Mouse (Mus musculus) thymus, postnatal 25 days (tissue): ENCODE measurements around the gene Mcrip2.

Experiments
- DNase-seq: peaks from one replicate; pipeline ENCODE4 v3.0.0; 2022

The Mcrip2 gene

DNA sequence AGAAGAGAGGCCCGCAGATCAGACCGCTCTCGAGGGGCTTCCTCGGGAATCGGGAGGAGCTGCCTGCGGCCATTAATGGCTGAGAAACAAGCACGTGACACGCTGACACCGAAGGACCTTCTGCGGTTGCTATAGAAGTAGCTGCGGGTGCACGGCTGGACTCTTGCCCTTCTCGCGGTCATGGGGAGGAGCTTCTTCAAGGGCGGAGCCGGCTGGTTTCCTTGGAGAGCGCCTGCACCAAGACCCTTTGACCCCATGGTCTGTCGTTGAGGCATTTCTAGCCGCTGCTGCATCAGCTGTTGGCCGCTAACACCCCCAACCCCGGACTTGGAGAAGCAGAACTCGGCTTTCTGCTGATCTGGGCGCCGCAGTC is 35.3 kb downstream of the Mcrip2 start, which contains the start of gene Stub1:
TSS of gene Stub1 (minus strand) at position 114 of the 373 bp plus-strand sequence.
- no peak for DNase-seq

DNA sequence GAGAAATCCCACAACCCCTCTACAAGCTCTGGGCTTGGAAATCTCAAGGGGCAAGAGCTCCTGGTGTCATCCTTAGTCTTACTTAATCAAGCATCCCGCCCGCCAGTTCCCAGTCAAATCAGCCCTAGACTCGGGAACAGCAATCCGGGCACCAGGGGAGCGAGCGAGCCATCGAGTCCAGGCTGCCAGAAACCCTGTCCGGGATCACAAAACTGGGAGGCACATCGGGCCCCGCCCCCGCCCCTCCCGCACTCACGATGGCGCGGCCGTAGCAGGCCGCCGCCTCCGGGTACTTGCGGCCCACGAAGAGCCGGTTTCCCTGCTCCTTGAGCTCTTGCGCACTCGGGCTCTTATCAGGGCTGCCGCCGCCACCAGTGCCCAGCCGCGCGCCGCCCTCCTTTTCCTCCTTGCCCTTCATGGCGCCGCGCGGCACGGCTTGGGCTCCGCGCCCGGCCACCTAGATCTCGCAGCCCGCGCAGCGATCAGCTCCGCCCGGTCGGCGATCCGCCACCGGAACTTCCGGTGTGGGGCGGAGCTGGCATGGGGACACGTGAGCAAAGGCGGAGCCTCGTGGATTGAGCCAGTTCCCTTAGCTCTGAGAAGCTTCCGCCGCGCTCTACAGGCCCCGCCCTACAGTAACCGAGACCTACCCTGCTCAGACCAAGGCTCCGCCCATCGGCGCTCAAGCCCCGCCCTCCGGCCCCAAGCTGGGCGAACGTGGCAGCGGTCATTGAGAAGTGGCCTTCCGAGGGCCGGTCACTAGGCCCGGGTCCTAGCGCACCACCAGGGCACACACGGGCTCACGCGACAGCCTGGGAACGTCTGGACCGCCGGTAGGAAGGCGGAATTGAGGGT is 35.9 kb downstream of the Mcrip2 start:
- DNase-seq = peak; percentile 97

DNA sequence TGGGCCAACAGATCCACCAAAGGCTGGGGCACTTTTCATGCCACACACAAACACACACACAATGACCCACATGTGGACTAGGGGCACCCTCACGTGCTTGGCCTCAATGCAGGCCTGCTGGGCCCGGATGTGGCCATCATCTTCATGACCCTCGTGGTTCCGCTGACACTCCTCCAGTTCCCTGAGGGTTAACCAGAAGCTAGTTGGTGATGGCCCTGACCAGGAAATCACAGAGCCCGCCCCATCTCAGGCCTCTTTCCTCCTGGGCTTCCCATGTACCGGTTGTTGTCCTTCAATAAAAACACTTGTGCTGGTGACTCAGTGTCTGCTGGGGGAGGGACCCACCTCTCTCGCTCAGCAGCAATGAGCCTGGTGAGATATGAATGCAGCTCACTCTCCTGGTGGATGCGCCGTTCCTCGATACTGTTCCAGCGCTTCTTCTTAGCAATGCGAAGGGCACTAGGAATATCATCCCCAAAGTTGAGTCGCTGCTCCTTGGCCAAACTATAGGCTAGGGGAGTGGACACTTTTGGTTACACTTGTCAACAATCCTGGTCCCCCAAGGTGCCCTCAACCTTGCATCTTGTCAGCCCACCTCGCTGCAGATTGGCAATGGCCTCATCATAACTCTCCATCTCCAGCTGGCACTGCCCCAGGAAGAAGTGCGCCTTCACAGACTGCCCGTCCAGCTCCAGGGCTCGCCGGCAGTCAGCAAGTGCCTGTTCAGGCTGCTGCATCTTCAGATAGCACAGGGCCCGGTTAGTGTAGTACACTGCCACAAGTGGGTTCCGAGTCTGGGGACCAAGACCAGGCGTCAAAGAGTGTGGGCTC is 36.9 kb downstream of the Mcrip2 start:
- DNase-seq = no peak

DNA sequence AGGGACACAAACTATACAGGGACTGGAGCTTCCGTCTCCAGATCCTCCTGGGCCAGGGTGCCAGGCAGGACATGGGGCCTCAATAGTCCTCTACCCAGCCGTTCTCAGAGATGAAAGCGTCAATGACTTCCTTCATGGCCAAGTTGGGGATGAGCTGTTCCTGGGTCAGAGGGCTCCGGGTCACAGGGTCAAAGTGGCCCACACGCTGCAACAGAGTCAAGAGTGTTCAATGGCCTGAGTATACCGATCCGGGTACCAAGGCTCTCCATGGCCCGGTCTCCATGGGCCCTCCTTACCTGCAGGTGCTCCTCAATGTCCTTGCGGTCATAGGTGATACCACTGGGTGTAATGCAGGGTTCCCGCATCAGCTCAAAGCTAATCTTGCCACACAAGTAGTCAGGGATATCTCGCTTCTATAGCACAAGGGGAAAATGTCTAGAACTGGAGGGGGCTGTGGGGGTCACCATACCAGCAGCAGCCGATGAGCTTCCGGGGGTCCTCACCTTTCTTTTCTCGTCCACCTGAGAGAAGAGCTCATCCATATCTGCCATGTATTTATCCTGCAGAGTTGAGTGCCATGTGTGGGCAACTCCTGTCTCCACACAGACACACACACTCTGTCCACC is 37.6 kb downstream of the Mcrip2 start:
- DNase-seq = no peak

DNA sequence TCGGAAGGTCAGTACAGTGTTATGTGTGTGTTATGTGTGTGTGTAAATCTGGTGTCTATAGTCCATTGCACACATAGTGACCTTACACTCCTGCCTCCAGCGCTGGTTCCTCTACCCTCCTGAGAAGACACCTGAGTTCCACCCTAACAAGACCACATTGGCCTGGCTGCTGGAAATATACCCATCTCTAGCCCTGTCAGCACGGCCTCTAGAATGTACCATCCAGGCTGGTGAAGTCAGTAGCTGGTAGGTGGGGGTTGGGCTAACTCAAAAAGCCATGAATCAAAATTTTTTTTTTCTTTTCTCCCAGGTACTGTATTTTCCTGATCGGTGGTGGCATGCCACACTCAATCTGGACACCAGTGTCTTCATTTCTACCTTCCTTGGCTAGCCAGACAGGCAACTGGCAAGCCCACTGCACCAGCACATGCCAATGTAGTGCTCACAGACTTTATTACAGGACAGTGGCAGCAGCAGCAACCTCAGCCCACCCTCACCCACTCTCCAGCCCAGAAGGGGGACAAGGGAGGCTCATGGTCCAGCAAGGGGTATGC is 38.3 kb downstream of the Mcrip2 start:
- DNase-seq = no peak

DNA sequence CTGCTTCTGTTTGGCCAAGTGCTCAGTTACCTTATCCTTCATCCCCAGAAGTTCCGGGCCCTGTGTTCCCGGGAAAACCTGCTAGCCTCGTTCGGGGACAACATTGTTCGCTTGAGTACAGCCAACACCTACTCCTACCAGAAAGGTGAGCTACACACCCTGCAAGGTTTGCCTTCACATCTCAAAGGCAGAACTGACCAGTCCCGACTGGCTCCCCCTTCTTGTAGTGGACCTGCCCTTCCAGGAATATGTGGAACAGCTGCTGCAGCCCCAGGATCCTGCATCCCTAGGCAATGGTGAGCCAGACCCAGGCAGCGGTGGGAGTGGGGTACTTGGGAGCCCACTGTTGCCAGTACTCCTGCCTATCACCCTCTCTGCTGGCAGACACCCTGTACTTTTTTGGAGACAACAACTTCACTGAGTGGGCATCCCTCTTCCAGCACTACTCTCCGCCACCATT is 39.0 kb downstream of the Mcrip2 start:
- no peak for DNase-seq

DNA sequence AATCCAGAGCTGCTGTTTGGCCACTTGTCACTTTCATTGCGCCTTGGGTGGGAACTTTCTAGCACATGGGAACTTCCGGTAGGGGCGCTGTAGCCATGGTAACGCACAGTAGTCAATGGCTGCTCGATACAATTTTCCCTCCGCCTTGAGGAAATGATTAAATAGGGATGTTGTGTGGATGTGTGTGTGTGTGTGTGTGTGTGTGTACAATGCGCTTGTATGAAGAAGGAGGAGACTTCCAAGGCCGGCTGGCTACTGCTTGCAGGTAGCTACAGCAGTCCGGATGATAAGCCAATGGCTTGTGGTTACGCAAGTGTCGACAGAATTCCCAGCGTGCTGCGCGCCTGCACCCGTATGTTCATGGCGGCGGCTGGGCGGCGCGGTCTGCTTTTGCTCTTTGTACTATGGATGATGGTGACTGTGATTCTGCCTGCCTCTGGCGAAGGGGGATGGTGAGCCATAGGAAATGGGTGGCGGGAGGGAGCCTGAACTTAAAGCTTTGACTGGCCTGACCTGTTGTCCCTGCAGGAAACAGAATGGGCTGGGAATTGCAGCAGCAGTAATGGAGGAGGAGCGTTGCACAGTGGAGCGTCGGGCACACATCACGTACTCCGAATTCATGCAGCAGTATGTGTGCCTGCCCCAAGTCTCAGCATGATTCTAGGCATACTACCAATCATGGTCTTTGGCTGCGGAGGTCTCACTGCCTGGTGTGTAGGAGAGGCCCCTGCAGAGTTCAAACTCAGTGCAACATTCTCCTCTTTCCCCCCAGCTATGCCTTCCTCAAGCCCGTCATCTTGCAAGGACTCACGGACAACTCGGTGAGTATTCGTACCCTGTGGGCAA is 39.6 kb downstream of the Mcrip2 start, which contains the start of gene Jmjd8:
TSS of gene Jmjd8 (plus strand) at position 156 of the 846 bp plus-strand sequence.
- peak; percentile 78 for DNase-seq

DNA sequence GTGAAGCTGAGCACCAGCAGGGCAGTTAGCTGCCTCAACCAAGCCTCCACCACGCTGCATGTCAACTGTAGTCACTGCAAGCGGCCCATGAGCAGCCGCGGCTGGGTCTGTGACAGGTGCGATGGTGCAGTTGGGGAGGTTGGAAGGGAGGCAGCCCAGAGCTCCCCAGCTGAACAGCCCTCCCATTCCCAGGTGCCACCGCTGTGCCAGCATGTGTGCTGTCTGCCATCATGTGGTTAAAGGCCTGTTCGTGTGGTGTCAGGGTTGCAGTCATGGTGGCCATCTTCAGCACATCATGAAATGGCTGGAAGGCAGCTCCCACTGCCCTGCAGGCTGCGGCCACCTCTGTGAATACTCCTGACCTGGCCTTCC is 40.4 kb downstream of the Mcrip2 start:
- peak; percentile 41 for DNase-seq

DNA sequence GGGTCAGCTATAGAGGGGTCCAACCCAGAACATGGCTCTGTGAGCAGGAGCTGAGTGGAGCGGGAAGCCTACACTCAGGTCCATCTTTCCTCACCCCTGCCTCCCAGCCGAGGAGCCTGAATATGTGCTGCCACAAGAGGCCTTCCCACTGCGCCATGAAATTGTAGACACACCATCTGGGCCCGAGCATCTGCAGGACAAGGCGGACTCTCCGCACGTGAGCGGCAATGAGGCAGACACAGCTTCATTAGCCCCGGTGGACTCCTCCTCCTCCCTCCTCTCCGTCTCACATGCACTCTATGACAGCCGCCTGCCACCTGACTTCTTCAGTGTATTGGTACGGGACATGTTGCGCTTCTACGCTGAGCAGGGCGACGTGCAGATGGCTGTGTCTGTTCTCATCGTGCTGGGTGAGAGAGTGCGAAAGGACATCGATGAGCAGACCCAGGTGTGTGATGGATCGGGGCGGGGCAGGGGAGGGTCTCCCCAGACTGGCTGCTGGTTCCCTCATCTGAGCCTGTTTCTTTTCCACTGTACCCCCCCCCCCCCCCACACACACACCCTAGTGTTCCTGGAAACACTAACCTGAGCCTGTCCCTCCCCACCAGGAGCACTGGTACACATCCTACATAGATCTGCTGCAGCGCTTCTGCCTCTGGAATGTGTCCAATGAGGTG is 40.9 kb downstream of the Mcrip2 start:
- DNase-seq = no peak

DNA sequence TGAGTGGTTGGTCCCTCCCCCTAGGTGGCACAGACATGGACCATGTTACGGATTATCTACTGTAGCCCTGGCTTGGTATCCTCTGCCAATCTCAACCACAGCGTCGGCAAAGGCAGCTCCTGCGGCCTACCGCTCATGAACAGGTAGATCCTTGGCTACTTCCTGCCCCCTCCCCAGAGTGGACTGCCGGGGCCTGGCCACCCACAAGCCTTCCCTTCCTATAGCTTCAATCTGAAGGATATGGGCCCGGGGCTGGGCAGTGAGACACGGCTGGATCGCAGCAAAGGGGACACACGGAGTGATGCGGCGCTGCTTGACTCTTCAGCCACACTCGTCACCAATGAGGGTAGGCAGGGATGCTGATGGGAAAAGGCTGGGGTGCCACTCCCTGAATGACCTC is 41.6 kb downstream of the Mcrip2 start:
- no peak for DNase-seq

DNA sequence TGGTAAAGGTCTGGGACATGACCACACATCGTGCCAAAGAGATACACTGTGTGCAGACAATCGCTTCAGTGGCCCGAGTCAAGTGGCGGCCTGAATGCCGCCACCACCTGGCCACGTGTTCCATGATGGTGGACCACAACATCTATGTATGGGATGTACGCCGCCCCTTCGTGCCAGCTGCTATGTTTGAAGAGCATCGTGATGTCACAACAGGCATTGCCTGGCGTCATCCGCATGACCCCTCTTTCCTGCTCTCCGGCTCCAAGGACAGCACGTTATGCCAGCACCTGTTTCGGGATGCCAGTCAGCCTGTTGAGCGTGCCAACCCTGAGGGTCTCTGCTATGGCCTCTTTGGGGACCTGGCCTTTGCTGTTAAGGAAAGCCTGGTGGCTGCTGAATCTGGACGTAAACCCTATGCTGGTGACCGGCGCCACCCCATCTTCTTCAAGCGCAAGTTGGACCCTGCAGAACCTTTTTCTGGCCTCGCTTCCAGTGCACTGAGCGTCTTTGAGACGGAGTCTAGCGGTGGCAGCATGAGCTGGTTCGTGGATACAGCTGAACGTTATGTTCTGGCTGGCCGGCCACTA is 42.5 kb downstream of the Mcrip2 start:
- DNase-seq = no peak

DNA sequence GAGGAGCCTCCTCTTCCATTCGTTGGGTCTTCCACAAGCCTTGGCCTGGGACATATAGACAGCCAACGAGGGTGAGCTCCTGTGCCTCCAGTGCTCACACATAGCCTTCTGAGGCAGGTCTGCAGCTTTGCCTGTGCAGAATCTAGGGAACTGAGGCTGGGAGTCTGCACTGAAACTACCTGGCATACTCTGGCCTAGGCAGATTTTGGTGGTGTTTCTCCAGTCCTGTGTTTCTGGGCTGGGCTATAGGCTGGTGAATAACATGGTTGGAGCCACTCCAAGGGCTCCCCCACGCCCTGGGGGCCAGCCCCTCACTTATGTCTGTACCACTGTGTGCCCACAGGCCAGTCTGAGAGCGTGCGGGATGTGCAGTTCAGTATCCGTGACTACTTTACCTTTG is 43.3 kb downstream of the Mcrip2 start:
- no peak for DNase-seq

DNA sequence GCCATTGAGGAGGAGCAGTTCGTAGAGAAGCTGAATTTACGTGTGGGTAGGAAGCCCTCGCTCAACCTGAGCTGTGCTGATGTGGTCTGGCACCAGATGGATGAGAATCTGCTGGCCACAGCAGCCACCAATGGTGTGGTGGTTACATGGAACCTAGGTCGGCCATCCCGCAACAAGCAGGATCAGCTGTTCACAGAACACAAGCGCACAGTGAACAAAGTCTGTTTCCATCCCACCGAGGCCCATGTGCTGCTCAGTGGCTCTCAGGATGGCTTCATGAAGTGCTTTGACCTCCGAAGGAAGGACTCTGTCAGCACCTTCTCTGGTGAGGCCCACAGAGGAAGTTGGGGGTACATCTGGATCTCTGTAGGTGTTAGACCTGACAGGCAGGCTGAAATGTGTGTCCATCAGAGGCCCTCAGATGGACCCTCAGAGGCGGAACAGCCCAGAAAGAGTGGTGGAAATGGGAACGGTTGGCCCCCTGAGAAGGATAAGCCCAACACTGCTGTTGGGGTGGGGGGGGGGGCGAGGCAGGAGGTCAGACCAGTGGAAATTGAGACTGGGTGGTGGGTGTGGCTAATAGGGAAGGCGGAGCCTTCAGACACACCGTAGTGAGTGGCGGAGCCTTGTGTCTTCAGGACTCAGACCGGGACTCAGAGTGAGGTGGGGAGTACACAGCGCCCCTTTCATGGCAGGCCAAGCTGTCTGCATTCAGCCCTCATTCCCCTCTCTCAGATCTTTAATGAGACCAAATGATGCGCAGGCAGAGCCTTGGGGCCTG is 44.0 kb downstream of the Mcrip2 start:
- no peak for DNase-seq

DNA sequence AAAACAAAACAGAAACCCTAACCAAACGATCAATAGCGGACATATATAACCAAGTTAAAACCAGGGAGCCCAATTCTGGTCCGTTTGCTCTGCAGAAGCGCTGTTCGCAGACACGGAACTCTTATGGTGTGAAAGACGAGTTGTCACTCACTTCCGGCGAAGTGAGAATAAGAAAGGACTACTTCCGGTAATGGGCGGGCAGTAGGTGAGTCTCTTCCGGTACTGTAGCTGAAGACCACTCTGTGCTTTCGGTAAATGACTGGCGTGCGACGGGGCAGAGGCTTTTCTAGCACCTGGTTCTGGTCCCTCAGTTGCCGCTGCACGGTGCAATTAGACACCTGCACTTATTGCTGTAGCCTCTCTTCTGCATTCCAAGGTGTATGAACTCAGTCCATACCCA is 45.1 kb downstream of the Mcrip2 start, which contains the start of gene Wdr24:
TSS of gene Wdr24 (plus strand) at position 176 of the 400 bp plus-strand sequence.
- DNase-seq = peak; percentile 83

DNA sequence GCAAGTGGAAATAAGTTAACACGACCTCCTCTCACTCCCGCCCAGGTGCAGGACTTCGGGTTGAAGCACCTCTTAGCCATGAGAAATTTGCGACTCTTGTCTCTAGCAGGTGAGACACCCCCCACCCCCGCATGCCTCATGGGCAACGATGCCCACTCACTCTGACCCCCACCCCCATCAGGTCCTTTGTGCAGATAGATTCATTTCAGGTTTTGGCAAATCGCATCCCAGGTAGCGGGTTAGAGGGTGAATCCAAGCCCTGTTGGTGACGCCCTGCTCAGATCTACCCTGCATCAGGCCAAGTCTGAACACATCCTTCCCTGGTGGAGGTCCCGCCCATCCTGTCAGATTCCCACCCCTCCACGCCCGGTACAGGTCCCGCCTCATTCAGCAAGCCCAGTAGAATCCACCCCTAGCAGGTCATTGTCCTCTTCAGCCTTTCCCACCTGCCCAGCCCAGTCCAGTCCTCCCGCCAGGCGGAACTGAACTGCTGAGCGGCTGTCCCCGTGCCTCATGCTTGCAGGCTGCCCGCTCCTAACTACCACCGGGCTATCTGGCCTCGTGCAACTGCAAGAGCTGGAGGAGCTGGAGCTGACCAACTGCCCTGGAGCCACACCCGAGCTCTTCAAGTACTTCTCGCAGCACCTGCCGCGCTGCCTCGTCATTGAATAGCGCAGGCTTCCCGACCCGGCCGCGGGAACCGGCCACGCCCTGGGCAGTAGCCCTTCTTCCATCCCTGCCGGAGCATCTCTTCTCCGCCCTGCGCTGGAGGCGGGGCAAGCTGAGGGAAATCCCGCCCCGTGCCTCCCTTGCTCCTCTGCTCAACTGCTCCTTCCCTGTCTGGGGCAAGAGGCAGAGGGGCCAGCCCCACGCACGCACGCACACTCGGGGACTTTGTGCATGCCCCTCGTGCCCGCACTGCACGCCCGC is 49.4 kb downstream of the Mcrip2 start:
- no peak for DNase-seq

DNA sequence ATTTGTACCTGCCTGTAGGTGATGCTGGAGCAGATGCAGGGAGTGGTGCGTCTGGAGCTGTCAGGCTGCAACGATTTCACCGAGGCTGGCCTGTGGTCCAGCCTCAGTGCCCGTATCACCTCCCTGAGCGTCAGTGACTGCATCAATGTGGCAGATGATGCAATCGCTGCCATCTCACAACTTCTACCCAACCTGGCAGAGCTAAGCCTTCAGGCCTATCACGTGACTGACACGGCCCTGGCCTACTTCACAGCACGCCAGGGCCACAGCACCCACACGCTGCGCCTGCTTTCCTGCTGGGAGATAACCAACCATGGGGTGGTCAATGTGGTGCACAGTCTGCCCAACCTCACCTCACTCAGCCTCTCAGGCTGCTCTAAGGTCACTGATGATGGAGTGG is 50.9 kb downstream of the Mcrip2 start:
- no peak for DNase-seq
